Mouse (Mus musculus): ENCODE measurements around the gene Adora3. TPM values are rescaled to one million over a fixed set of nuclear protein-coding genes. Genes with fewer than 3 reads are reported as not detected.

The Adora3 gene
- total RNA-seq, 2 experiments from 2014 or later = 0.62 to 0.95 TPM

- DNase-seq (ENCODE audit: low spot score in 2 of 2) = no peak
Observed at GRCm38 (mm10) chr3:105928195-105928569, 57.5 kb downstream of the Adora3 start.

DNA sequence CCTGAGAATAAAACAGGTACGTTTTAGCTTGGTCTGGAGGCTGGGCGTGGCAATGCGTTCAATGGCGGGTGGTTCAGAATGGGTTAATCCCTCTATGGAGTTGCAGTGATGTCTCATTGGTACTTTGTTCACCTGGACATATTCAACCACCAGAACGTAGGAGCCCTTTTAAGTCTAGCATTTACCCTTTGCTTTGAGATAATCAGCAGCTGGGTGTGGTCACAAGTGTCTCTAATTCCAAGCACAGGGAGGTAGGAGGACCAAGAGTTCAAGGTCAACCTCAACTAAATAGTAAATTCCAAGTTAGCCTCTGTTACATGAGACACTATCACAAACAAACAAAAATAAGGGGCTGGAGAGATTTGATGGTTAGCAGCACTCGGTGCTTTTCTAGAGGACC lies 58.1 kb downstream of the Adora3 start:
- DNase-seq (ENCODE audit: low spot score in 2 of 2) = no peak

DNA sequence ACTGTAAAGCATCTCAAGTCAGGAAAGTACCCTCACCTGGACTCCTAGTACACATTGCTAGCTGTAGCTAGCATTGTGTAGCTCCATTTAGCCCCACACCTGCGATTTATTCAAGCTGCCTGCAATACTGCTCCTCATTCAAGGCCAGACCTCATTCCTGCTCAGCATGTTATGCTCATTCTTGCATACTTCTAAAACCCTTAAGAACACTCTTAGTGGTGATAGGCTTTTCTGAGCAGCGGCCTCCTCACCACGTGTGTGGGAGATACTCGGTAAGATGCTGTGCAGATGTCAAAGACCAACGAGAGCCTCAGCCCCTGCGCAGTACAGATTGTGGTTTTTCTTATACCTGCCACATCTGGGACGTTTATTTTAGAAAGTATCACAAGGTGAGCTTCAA lies 59.2 kb downstream of the Adora3 start:
- no peak for DNase-seq (ENCODE audit: low spot score in 2 of 2)

GRCm38 (mm10) chr3:105931095-105931494 lies 60.4 kb downstream of the Adora3 start:
- DNase-seq (ENCODE audit: low spot score in 2 of 2) = no peak

GRCm38 (mm10) chr3:105932240-105933071 lies 61.8 kb downstream of the Adora3 start, which contains the start of gene I830077J02Rik:
Gene I830077J02Rik, minus strand, starts transcription at chr3:105932664.
- DNase-seq (ENCODE audit: low spot score in 2 of 2) = no peak

DNA sequence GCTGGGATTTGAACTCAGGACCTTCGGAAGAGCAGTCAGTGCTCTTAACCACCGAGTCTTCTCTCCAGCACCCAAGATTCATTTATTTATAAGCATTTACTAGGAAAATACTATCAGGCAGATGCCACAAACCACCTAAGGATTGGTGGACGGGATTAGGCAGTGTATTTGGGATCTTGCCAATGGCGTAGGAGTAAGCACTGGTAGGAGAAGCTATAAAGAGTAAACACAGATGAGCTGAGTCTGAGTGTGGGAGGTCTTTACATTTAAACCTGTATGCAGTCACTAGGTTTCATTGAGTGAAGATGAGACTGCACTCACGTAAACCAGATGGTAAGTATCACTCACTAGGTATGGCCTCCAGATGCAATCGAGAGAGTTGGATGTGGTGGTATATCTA lies 63.3 kb downstream of the Adora3 start:
- no peak for DNase-seq (ENCODE audit: low spot score in 2 of 2)

DNA sequence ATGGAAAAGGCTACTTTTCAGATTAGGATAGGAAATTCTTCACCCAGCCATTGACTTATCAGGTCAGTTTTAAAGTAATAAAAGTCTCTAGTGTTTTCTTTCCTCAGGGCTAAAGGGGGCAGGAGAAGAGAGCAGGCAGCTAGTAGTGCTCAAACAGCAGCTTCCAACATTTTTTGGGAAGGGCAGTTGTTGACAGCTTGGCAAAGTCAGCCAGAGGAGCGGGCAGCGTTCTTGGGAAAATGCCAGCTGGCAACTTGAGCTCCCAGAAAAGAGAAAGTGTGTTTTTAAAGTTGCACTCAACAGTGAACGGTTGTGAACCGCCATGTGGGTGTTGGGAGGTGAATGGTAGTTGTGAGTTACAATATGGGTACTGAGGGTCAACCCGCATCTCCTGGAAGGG lies 64.4 kb downstream of the Adora3 start:
- DNase-seq (ENCODE audit: low spot score in 2 of 2) = peak in 1 of 2 experiments; percentile 25

- DNase-seq (ENCODE audit: low spot score in 2 of 2) = no peak
Observed at GRCm38 (mm10) chr3:105936111-105936510, 65.5 kb downstream of the Adora3 start.

GRCm38 (mm10) chr3:105951348-105951747 lies 80.7 kb downstream of the Adora3 start:
- DNase-seq (ENCODE audit: low spot score in 2 of 2) = no peak

GRCm38 (mm10) chr3:105957235-105957634 lies 86.6 kb downstream of the Adora3 start:
- DNase-seq (ENCODE audit: low spot score in 2 of 2) = no peak

GRCm38 (mm10) chr3:105958204-105958603 lies 87.5 kb downstream of the Adora3 start:
- no peak for DNase-seq (ENCODE audit: low spot score in 2 of 2)

Other genes starting within 250 kb of the Adora3 start
- gene Ddx20, start 183.3 kb upstream of the Adora3 start, total RNA-seq (2021) = 10 to 100 TPM in 1 of 2 experiments, 1 to 10 TPM in 1; 9.5 to 12.3 TPM
- 10 to 100 TPM; 50.0 to 50.9 TPM for gene Inka2, start 166.3 kb upstream of the Adora3 start, total RNA-seq (2021)
- gene Rap1a, start 69.5 kb upstream of the Adora3 start, total RNA-seq (2021) = 100 to 1,000 TPM; 125 to 130 TPM
- gene Tmigd3, start within 50 bp of the Adora3 start, total RNA-seq (2021) = under 1 TPM in 1 of 2 experiments, not detected in 1; 0.69 TPM
- under 1 TPM; 0.55 to 0.86 TPM for gene I830077J02Rik, start 61.8 kb downstream of the Adora3 start, total RNA-seq (2021)
- gene Wdr77, start 88.5 kb downstream of the Adora3 start, total RNA-seq (2021) = 10 to 100 TPM; 53.2 to 57.2 TPM
- gene Atp5f1, start 89.2 kb downstream of the Adora3 start, total RNA-seq (2021) = 100 to 1,000 TPM; 308 to 321 TPM
- gene Ovgp1, start 102.9 kb downstream of the Adora3 start, total RNA-seq (2021) = 1 to 10 TPM; 2.2 TPM
- gene Pifo, start 143.8 kb downstream of the Adora3 start, total RNA-seq (2021) = 1 to 10 TPM in 1 of 2 experiments, under 1 TPM in 1; 0.41 to 1.8 TPM
- not detected for gene Chil5, start 162.0 kb downstream of the Adora3 start, total RNA-seq (2021)
- gene Chia1, start 242.4 kb downstream of the Adora3 start, total RNA-seq (2021) = under 1 TPM; 0.58 to 0.60 TPM